Mouse (Mus musculus) hindbrain, embryonic 16.5 days (tissue): Measurements from ENCODE around the gene Bend5. TPM values are rescaled to one million over a fixed set of nuclear protein-coding genes. Genes with fewer than 3 reads are reported as not detected.

ENCODE experiments used
- ATAC-seq: fragments of 200-750 bp; cut with Nextera tagmentation; 2 replicates; pipeline ENCODE4 v1.8.0; 2017; ENCODE audit warnings: moderate TSS enrichment, moderate library complexity
- H3K27ac ChIP-seq: fragments of 300-500 bp; sonication (generic); 2 replicates; pipeline ENCODE4 v1.5.1; 2014; ENCODE audit warnings: low read depth, mild to moderate bottlenecking, control low read depth, low read length, moderate library complexity
- H3K27me3 ChIP-seq: fragments of 300-500 bp; sonication (generic); replicated peaks from 2 replicates; pipeline ENCODE4 v1.6.1; 2014; ENCODE audit warnings: low read length; ENCODE audit not compliant: control insufficient read depth, insufficient read depth
- H3K36me3 ChIP-seq: fragments of 300-500 bp; sonication (generic); 2 replicates; pipeline ENCODE4 v1.6.1; 2014; ENCODE audit warnings: mild to moderate bottlenecking, low read length, moderate library complexity, mixed read lengths; ENCODE audit not compliant: control insufficient read depth, insufficient read depth
- H3K4me1 ChIP-seq: fragments of 300-500 bp; sonication (generic); 2 replicates; pipeline ENCODE4 v1.6.1; 2014; ENCODE audit warnings: low read depth, low read length; ENCODE audit not compliant: control insufficient read depth, insufficient read depth
- H3K4me2 ChIP-seq: fragments of 300-500 bp; sonication (generic); 2 replicates; pipeline ENCODE4 v1.6.1; 2014; ENCODE audit warnings: mild to moderate bottlenecking, low read length, control low read depth, moderate library complexity
- H3K4me3 ChIP-seq: fragments of 300-500 bp; sonication (generic); 2 replicates; pipeline ENCODE4 v1.5.1; 2014; ENCODE audit warnings: mild to moderate bottlenecking, low read length, control low read depth, moderate library complexity
- H3K9ac ChIP-seq: fragments of 300-500 bp; sonication (generic); 2 replicates; pipeline ENCODE4 v1.6.1; 2014; ENCODE audit warnings: low read depth, mild to moderate bottlenecking, control low read depth, low read length, moderate library complexity
- H3K9me3 ChIP-seq: fragments of 300-500 bp; sonication (generic); 2 replicates; pipeline ENCODE4 v1.6.1; 2014; ENCODE audit warnings: mild to moderate bottlenecking, low read length, moderate library complexity; ENCODE audit not compliant: control insufficient read depth
- WGBS: fragments of 180-500 bp; shearing (Covaris S2); extraction: QIAGEN DNeasy Blood & Tissue Kit; methylation state at CpG from one replicate; pipeline ENCODE4 v1.1.7; 2014; 5-methylcytosine and 5-hydroxymethylcytosine counted together
- polyA plus RNA-seq: library from polyadenylated mRNA; unstranded; fragments of >200 nt; fragmentation: Nextera tagmentation; extraction: Ambion mirVana; gene quantifications from 2 replicates; pipeline ENCODE4 v1.2.1, GENCODE M21; 2015

The Bend5 gene
- polyA plus RNA-seq, 1 experiment from 2014 or later = 44.9 TPM

GRCm38 (mm10) chr4:111410731-111411130 is 4.1 kb upstream of the Bend5 start:
- H3K27ac ChIP-seq = no peak overlapping the region
- H3K4me2 ChIP-seq = no peak overlapping the region
- no peak overlapping the region for H3K4me3 ChIP-seq
- no peaks in the 10 kb centered on the region for H3K27me3 ChIP-seq
- ATAC-seq = no peak
- H3K9me3 ChIP-seq = no peaks in the 10 kb centered on the region
- peaks cover 6% of the 10 kb centered on the region for H3K4me1 ChIP-seq
- no peaks in the 10 kb centered on the region for H3K36me3 ChIP-seq
- H3K9ac ChIP-seq = no peak overlapping the region
- WGBS = 87% methylated on average over 4 of the region's 4 CpGs

GRCm38 (mm10) chr4:111414399-111414798 is 407 bp upstream of the Bend5 start:
- ATAC-seq = peak; percentile 61
- Histone ChIP-seq H3K27ac (peak overlapping the region; percentile 91), H3K36me3 (no peaks in the 10 kb centered on the region), H3K4me2 (peak overlapping the region; percentile 90), H3K4me1 (peaks cover 21% of the 10 kb centered on the region), H3K9me3 (no peaks in the 10 kb centered on the region), H3K9ac (peak overlapping the region; percentile 99), H3K4me3 (peak overlapping the region; percentile 69), H3K27me3 (no peaks in the 10 kb centered on the region)
- WGBS = 1% methylated on average over 6 of the region's 6 CpGs

- Histone ChIP-seq H3K27ac (no peak overlapping the region), H3K4me1 (peaks cover 26% of the 10 kb centered on the region), H3K4me2 (peak overlapping the region; percentile 90), H3K36me3 (no peaks in the 10 kb centered on the region), H3K27me3 (no peaks in the 10 kb centered on the region), H3K9me3 (no peaks in the 10 kb centered on the region), H3K4me3 (peak overlapping the region; percentile 69), H3K9ac (peak overlapping the region; percentile 99)
- 73% methylated on average over 3 of the region's 3 CpGs for WGBS
- ATAC-seq = no peak
These were observed 1.3 kb downstream of the Bend5 start for GRCm38 (mm10) chr4:111416126-111416525.

GRCm38 (mm10) chr4:111416551-111416950 is 1.7 kb downstream of the Bend5 start:
- Histone ChIP-seq H3K36me3 (no peaks in the 10 kb centered on the region), H3K27ac (no peak overlapping the region), H3K9ac (0 out of 2 replicates have a peak overlapping the region, but pooled peaks have one; percentile 4), H3K9me3 (no peaks in the 10 kb centered on the region), H3K4me2 (peak overlapping the region; percentile 90), H3K27me3 (no peaks in the 10 kb centered on the region), H3K4me3 (peak overlapping the region; percentile 4; the same call in 1 of the 2 replicates), H3K4me1 (peaks cover 26% of the 10 kb centered on the region)
- 79% methylated on average over 3 of the region's 3 CpGs for WGBS
- ATAC-seq = no peak

GRCm38 (mm10) chr4:111417716-111418115 is 2.9 kb downstream of the Bend5 start:
- Histone ChIP-seq H3K4me3 (no peak overlapping the region), H3K4me1 (peaks cover 26% of the 10 kb centered on the region), H3K4me2 (no peak overlapping the region), H3K27ac (no peak overlapping the region), H3K9ac (no peak overlapping the region), H3K36me3 (no peaks in the 10 kb centered on the region), H3K9me3 (no peaks in the 10 kb centered on the region), H3K27me3 (no peaks in the 10 kb centered on the region)
- WGBS = 88% methylated on average over 5 of the region's 5 CpGs
- no peak for ATAC-seq

GRCm38 (mm10) chr4:111419476-111419875 is 4.7 kb downstream of the Bend5 start:
- Histone ChIP-seq H3K9ac (no peak overlapping the region), H3K27ac (no peak overlapping the region), H3K27me3 (no peaks in the 10 kb centered on the region), H3K4me3 (no peak overlapping the region), H3K4me2 (no peak overlapping the region), H3K36me3 (no peaks in the 10 kb centered on the region), H3K9me3 (no peaks in the 10 kb centered on the region), H3K4me1 (peaks cover 20% of the 10 kb centered on the region)
- 79% methylated on average over 1 of the region's 1 CpGs for WGBS
- ATAC-seq = no peak

GRCm38 (mm10) chr4:111420031-111420430 is 5.2 kb downstream of the Bend5 start:
- Histone ChIP-seq H3K27ac (no peak overlapping the region), H3K4me1 (peaks cover 20% of the 10 kb centered on the region), H3K36me3 (no peaks in the 10 kb centered on the region), H3K9me3 (no peaks in the 10 kb centered on the region), H3K4me3 (no peak overlapping the region), H3K4me2 (no peak overlapping the region), H3K27me3 (no peaks in the 10 kb centered on the region), H3K9ac (no peak overlapping the region)
- ATAC-seq = no peak
- 65% methylated on average over 3 of the region's 3 CpGs for WGBS

- no peak overlapping the region for H3K4me3 ChIP-seq
- 86% methylated on average over 4 of the region's 4 CpGs for whole genome bisulfite sequencing
- H3K27me3 ChIP-seq = no peaks in the 10 kb centered on the region
- no peak overlapping the region for H3K4me2 ChIP-seq
- no peak overlapping the region for H3K27ac ChIP-seq
- H3K9ac ChIP-seq = no peak overlapping the region
- ATAC-seq = no peak
- no peaks in the 10 kb centered on the region for H3K36me3 ChIP-seq
- H3K9me3 ChIP-seq = no peaks in the 10 kb centered on the region
- peaks cover 17% of the 10 kb centered on the region for H3K4me1 ChIP-seq
These were observed 6.1 kb downstream of the Bend5 start for GRCm38 (mm10) chr4:111420955-111421354.

GRCm38 (mm10) chr4:111421785-111422184 is 7.0 kb downstream of the Bend5 start:
- Histone ChIP-seq H3K4me2 (no peak overlapping the region), H3K36me3 (no peaks in the 10 kb centered on the region), H3K9ac (no peak overlapping the region), H3K9me3 (no peaks in the 10 kb centered on the region), H3K4me1 (peaks cover 9% of the 10 kb centered on the region), H3K27me3 (no peaks in the 10 kb centered on the region), H3K27ac (no peak overlapping the region), H3K4me3 (no peak overlapping the region)
- ATAC-seq = no peak
- WGBS = 90% methylated on average over 6 of the region's 6 CpGs
